Mouse (Mus musculus): ENCODE data around the gene S100a8. TPM values are rescaled to one million over a fixed set of nuclear protein-coding genes. Genes with fewer than 3 reads are reported as not detected.

Gene S100a8
- polyA plus RNA-seq, 1 experiment from 2014 or later, result 6.7 TPM

DNA sequence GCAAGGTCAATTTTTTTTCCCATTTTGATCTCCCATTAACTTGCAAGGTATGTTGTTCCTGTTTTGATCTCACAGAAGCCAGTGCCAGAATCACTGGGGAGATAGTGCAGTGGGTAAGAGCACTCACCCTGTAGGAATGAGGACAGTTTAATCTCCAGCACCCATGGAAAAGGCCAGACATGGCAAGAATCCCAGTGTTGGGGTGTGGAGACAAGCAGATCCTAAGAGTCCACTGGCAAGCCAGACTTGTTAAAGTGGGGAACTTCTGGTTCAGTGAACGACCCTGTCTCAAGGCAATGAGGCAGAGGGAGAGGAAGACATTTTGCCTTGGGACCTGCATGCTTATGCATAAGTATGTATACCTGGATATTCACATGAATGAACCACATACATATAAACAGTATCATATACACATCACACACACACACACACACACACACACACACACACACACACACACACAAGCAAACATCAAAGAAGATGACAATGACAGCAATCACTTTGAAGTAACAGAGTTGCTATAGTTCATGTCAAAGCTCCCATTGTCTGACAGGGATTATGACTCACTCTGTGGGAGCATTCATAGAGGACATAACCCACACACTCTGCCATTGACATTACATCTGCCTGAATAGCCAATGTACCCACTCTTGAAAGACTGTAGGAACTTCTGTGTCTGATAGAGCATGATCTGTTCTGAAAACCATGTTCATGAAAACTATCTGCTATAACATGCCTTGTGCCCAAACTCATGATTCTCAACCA lies 30.1 kb upstream of the S100a8 start:
- no peak for ATAC-seq
- no peak overlapping the region for H3K27ac ChIP-seq (ENCODE audit: low read depth, low read length)
- no peaks in the 10 kb centered on the region for H3K9me3 ChIP-seq (ENCODE audit: control insufficient read depth, low read length)
- H3K27me3 ChIP-seq (replicated peaks; ENCODE audit: control insufficient read depth, insufficient read depth, low read length), result no peaks in the 10 kb centered on the region
- H3K4me1 ChIP-seq (ENCODE audit: control insufficient read depth, insufficient read depth, low read depth, low read length), result no peaks in the 10 kb centered on the region
- no peaks in the 10 kb centered on the region for H3K36me3 ChIP-seq (ENCODE audit: control insufficient read depth, insufficient read depth, low read length)
- H3K9ac ChIP-seq (ENCODE audit: low read depth, low read length), result no peak overlapping the region
- no peak overlapping the region for H3K4me2 ChIP-seq (ENCODE audit: low read length)
- 79% methylated on average over 1 of the region's 1 CpGs for WGBS
- no peak overlapping the region for H3K4me3 ChIP-seq (ENCODE audit: low read length)

DNA sequence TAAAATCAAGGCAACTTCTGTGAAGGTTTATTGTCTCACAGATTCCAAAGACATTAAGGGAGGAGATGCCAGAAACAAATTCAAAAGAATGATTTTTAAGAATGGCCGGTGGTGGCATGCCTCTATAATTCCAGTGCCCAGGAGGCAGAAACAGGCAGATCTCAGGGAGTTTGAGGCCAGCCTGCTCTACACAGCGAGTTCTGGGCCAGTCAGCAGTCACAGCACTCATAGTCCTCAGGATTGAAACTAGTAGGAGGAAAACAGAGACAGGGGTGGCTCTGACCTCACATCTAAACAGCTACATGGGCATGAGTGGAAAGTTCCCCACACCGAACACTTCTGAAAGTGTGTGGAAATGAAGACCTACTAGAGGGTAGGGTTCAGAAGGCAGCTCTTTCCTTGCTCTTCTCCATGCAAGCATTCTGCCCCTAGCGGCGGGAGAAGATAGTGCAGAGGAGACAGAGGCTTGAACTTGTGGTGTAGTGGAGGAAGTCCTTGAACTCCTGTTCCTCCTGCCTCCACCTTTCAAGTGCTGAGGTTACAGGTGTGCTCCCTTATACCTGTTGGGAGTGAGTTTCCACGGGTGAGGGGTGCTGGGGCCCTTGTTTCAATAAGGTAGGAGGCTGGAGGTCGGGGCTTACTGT lies 29.1 kb upstream of the S100a8 start:
- H3K27ac ChIP-seq (ENCODE audit: low read depth, low read length), result no peak overlapping the region
- no peak for ATAC-seq
- H3K36me3 ChIP-seq (ENCODE audit: control insufficient read depth, insufficient read depth, low read length), result no peaks in the 10 kb centered on the region
- H3K9me3 ChIP-seq (ENCODE audit: control insufficient read depth, low read length), result no peaks in the 10 kb centered on the region
- WGBS, result 55% methylated on average over 7 of the region's 7 CpGs
- no peaks in the 10 kb centered on the region for H3K27me3 ChIP-seq (replicated peaks; ENCODE audit: control insufficient read depth, insufficient read depth, low read length)
- no peak overlapping the region for H3K4me2 ChIP-seq (ENCODE audit: low read length)
- H3K4me1 ChIP-seq (ENCODE audit: control insufficient read depth, insufficient read depth, low read depth, low read length), result no peaks in the 10 kb centered on the region
- H3K4me3 ChIP-seq (ENCODE audit: low read length), result no peak overlapping the region
- no peak overlapping the region for H3K9ac ChIP-seq (ENCODE audit: low read depth, low read length)

DNA sequence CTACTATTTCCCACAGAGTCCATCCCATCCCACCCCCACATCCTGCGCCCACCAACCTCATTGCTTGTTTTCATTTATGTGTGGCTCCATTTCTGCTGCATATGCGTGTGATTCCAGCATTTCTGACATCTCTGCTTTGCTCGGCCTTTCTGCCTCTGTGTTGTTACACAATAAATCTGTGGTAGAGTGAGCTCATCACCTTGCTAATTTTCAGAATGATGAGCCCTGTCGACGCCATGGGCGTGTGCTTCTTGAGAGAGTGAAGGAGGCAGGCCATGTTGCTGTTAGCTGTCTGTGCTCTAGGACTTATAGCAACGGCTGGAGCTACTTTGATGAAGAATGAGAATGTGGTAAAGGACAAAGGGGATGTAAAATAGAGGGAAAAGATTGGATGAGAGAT lies 27.8 kb upstream of the S100a8 start:
- WGBS, result 86% methylated on average over 7 of the region's 7 CpGs
- no peak for ATAC-seq
- Histone ChIP-seq H3K4me1 (ENCODE audit: control insufficient read depth, insufficient read depth, low read depth, low read length) (no peaks in the 10 kb centered on the region), H3K27ac (ENCODE audit: low read depth, low read length) (no peak overlapping the region), H3K9me3 (ENCODE audit: control insufficient read depth, low read length) (no peaks in the 10 kb centered on the region), H3K27me3 (replicated peaks; ENCODE audit: control insufficient read depth, insufficient read depth, low read length) (no peaks in the 10 kb centered on the region), H3K36me3 (ENCODE audit: control insufficient read depth, insufficient read depth, low read length) (no peaks in the 10 kb centered on the region), H3K4me3 (ENCODE audit: low read length) (no peak overlapping the region), H3K9ac (ENCODE audit: low read depth, low read length) (no peak overlapping the region), H3K4me2 (ENCODE audit: low read length) (no peak overlapping the region)

DNA sequence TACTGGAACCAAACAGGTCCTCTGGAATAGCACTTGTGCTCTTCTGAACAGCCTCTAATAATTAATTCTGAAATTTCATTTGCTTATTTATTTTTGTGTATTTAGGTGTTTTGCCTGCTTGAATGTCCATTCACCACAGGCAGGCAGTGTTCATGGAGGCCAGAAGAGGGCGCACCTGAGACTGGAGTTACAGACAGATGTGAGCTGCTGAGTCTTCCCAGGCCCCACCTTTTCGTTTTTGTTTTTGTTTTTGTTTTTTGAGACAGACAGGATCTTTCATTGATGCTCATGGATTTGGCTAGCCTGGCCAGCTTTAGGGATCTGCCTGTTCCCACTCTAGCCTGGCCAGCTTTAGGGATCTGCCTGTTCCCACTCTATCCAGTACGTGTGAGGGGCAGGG lies 24.6 kb upstream of the S100a8 start:
- H3K27ac ChIP-seq (ENCODE audit: low read depth, low read length), result no peak overlapping the region
- no peaks in the 10 kb centered on the region for H3K9me3 ChIP-seq (ENCODE audit: control insufficient read depth, low read length)
- 51% methylated on average over 3 of the region's 3 CpGs for WGBS
- H3K9ac ChIP-seq (ENCODE audit: low read depth, low read length), result no peak overlapping the region
- no peak overlapping the region for H3K4me3 ChIP-seq (ENCODE audit: low read length)
- no peak overlapping the region for H3K4me2 ChIP-seq (ENCODE audit: low read length)
- no peaks in the 10 kb centered on the region for H3K36me3 ChIP-seq (ENCODE audit: control insufficient read depth, insufficient read depth, low read length)
- no peak for ATAC-seq
- H3K4me1 ChIP-seq (ENCODE audit: control insufficient read depth, insufficient read depth, low read depth, low read length), result no peaks in the 10 kb centered on the region
- H3K27me3 ChIP-seq (replicated peaks; ENCODE audit: control insufficient read depth, insufficient read depth, low read length), result no peaks in the 10 kb centered on the region

DNA sequence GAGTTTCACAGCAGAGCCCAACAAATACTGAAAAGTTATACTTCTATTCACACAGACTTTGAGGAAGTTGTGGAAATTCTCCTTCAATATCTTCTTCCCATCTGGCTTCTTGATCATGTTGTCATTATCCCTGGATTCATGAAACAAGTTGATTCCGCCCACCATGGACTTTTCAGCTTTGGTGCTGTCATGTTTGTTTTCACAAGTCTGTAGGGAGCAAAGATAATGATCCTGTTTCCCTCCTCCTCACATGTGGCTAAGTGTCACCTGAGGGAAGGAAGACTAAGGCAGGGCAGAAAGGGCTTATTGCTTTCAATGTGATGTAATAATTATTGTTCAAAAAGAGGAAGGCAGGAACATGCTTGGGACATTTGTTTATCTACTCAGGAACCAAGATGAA lies 21.5 kb upstream of the S100a8 start:
- Histone ChIP-seq H3K9ac (ENCODE audit: low read depth, low read length) (no peak overlapping the region), H3K9me3 (ENCODE audit: control insufficient read depth, low read length) (no peaks in the 10 kb centered on the region), H3K4me2 (ENCODE audit: low read length) (no peak overlapping the region), H3K4me1 (ENCODE audit: control insufficient read depth, insufficient read depth, low read depth, low read length) (no peaks in the 10 kb centered on the region), H3K27me3 (replicated peaks; ENCODE audit: control insufficient read depth, insufficient read depth, low read length) (no peaks in the 10 kb centered on the region), H3K4me3 (ENCODE audit: low read length) (no peak overlapping the region), H3K36me3 (ENCODE audit: control insufficient read depth, insufficient read depth, low read length) (no peaks in the 10 kb centered on the region), H3K27ac (ENCODE audit: low read depth, low read length) (no peak overlapping the region)
- no peak for ATAC-seq
- 81% methylated on average over 1 of the region's 1 CpGs for WGBS

DNA sequence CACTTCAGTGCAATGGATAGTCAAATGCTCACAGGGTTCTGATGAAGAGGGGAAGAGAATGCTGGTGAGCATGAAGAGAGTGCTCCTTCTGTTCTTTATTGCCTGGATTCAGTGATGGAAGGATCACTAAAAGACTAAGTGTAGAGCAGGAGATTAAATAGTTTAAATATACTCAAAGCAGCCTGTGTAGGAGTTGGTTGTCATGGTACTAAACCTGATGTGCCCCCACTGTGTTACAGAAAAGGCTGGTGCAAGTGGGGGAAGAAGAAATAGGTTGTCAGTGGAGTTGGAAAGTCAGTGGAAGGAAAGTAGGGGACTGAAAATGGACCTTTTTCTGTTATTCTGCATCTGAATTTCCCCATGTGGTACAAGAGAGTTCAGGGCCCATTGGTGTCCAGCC lies 19.8 kb upstream of the S100a8 start:
- no peaks in the 10 kb centered on the region for H3K36me3 ChIP-seq (ENCODE audit: control insufficient read depth, insufficient read depth, low read length)
- ATAC-seq, result no peak
- H3K4me2 ChIP-seq (ENCODE audit: low read length), result no peak overlapping the region
- H3K4me1 ChIP-seq (ENCODE audit: control insufficient read depth, insufficient read depth, low read depth, low read length), result no peaks in the 10 kb centered on the region
- no peak overlapping the region for H3K27ac ChIP-seq (ENCODE audit: low read depth, low read length)
- H3K9ac ChIP-seq (ENCODE audit: low read depth, low read length), result no peak overlapping the region
- peaks cover under 1% of the 10 kb centered on the region; the same call in 1 of the 2 replicates for H3K27me3 ChIP-seq (replicated peaks; ENCODE audit: control insufficient read depth, insufficient read depth, low read length)
- no peaks in the 10 kb centered on the region for H3K9me3 ChIP-seq (ENCODE audit: control insufficient read depth, low read length)
- no peak overlapping the region for H3K4me3 ChIP-seq (ENCODE audit: low read length)

DNA sequence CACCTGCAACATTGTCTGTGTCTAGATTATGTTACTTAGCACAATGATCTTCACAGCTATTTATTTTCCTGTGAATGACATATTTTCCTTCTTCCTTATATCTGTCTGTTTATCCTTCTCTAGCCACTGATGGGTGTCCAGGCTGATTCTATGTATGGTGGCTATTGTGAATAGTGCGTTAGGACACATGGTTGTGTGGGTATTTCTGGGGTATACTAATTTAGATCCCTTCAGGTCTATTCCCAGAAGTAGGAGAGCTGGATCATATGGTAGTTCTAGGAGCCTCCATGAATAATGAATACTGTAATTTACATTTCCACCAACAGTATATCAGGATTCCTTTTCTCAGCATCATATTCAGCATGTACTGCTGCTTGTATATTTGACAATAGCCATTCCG lies 18.9 kb upstream of the S100a8 start:
- no peaks in the 10 kb centered on the region for H3K9me3 ChIP-seq (ENCODE audit: control insufficient read depth, low read length)
- ATAC-seq, result no peak
- no peaks in the 10 kb centered on the region for H3K4me1 ChIP-seq (ENCODE audit: control insufficient read depth, insufficient read depth, low read depth, low read length)
- H3K36me3 ChIP-seq (ENCODE audit: control insufficient read depth, insufficient read depth, low read length), result no peaks in the 10 kb centered on the region
- no peak overlapping the region for H3K4me3 ChIP-seq (ENCODE audit: low read length)
- H3K9ac ChIP-seq (ENCODE audit: low read depth, low read length), result no peak overlapping the region
- H3K27ac ChIP-seq (ENCODE audit: low read depth, low read length), result no peak overlapping the region
- peaks cover 2% of the 10 kb centered on the region; the same call in 1 of the 2 replicates for H3K27me3 ChIP-seq (replicated peaks; ENCODE audit: control insufficient read depth, insufficient read depth, low read length)
- H3K4me2 ChIP-seq (ENCODE audit: low read length), result no peak overlapping the region
- WGBS, result 89% methylated on average over 2 of the region's 2 CpGs

DNA sequence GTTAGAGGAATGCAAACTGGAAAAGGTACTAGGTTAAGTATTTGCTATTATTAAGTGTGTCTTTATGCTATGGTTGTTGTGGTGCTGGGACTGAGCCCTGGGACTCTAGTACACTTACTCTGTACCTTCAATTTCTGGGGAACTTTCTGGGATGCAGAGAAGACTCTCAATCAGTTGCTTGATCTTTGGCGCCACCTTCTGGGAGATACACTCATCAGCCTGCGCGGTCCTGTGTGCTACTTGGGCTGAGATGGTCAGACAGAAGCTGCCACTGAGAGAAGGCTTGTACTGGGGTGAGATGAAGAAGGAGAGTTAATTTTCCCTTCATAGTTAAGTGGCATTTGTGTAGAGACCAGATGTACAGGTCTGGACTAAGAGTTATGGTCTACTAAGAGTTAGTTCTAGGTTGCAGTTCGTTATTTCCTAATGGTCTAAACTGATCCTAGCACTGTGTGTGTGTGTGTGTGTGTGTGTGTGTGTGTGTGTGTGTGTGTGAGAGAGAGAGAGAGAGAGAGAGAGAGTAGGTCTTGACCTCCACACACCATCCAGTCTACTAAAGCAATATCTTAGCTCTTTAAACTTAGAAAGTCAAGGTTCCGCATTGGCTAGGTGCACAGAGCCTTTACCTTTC lies 15.8 kb upstream of the S100a8 start:
- H3K4me3 ChIP-seq (ENCODE audit: low read length), result no peak overlapping the region
- whole genome bisulfite sequencing, result 36% methylated on average over 5 of the region's 5 CpGs

DNA sequence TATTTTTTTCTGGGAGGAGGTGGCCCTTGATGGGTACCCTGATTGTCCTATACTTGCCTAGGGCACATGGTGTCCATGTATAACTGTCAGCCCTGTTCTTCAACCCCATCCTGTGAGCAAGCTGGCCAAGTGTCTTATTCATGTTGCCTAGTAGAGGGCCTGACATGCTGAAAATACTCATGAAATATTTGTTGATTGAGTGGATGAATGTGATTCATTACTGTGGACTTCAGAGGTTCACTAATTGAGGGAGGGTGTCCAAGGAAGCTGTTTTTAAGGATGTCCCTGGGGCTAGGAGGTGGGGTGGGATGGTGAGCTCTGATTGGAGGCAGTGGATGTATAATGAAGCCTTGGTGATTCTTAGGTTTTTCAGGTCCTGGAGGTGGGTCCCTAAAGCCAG lies 15.1 kb upstream of the S100a8 start, which contains the start of gene S100a7a:
Gene S100a7a, plus strand, starts transcription at position 301 of the 400 bp plus-strand sequence.
- no peak for ATAC-seq
- H3K4me2 ChIP-seq (ENCODE audit: low read length), result no peak within 1 kb of the TSS
- H3K36me3 ChIP-seq (ENCODE audit: control insufficient read depth, insufficient read depth, low read length), result no peaks in the 10 kb centered on the region
- no peaks in the 10 kb centered on the region for H3K4me1 ChIP-seq (ENCODE audit: control insufficient read depth, insufficient read depth, low read depth, low read length)
- no peaks in the 10 kb centered on the region for H3K9me3 ChIP-seq (ENCODE audit: control insufficient read depth, low read length)
- H3K9ac ChIP-seq (ENCODE audit: low read depth, low read length), result no peak within 1 kb of the TSS
- H3K4me3 ChIP-seq (ENCODE audit: low read length), result no peak within 1 kb of the TSS
- H3K27ac ChIP-seq (ENCODE audit: low read depth, low read length), result no peak within 1 kb of the TSS
- H3K27me3 ChIP-seq (replicated peaks; ENCODE audit: control insufficient read depth, insufficient read depth, low read length), result peaks cover 2% of the 10 kb centered on the region; the same call in 1 of the 2 replicates

More for the DNA sequence above, 15.8 kb upstream of the S100a8 start:
- ATAC-seq, result peak; percentile 94
- Histone ChIP-seq H3K9ac (ENCODE audit: low read depth, low read length) (no peak overlapping the region), H3K4me1 (ENCODE audit: control insufficient read depth, insufficient read depth, low read depth, low read length) (no peaks in the 10 kb centered on the region), H3K27ac (ENCODE audit: low read depth, low read length) (no peak overlapping the region), H3K36me3 (ENCODE audit: control insufficient read depth, insufficient read depth, low read length) (no peaks in the 10 kb centered on the region), H3K27me3 (replicated peaks; ENCODE audit: control insufficient read depth, insufficient read depth, low read length) (peaks cover 2% of the 10 kb centered on the region; the same call in 1 of the 2 replicates), H3K9me3 (ENCODE audit: control insufficient read depth, low read length) (no peaks in the 10 kb centered on the region), H3K4me2 (ENCODE audit: low read length) (no peak overlapping the region)

Data from hindbrain, embryonic 16.5 days (tissue).